Mouse (Mus musculus): ENCODE measurements around the gene Rilpl1. TPM values are rescaled to one million over a fixed set of nuclear protein-coding genes. Genes with fewer than 3 reads are reported as not detected.
A peak's percentile ranks its signal among the peaks of the same experiment; 100 is the strongest.
"Not testable (repeated sequence)": the region's sequence is repeated elsewhere in the genome, so short reads cannot be mapped to it uniquely, and the experiment has no call there.

Gene Rilpl1
- polyA plus RNA-seq, 1 experiment, result 11.7 TPM

DNA sequence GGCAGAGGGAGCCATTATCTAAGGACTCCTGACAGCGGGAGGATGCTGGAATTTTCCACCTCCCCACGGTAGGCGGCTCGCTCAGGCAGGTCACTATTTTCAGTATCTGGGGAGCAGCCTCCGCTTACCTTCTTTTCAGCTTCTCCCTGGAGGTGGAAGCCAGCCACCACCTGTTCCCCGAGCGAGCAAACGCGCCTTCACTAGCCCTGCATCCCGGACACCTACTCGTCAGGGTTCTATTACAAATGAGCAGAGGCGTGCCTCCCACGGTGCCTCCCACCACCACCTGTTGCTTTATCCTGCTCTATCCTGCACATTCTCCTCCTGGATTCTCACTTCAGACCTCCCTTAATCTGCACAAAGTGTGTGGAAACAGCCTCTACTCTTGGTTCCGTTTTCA is 27.4 kb downstream of the Rilpl1 start:
- no peak for DNase-seq (ENCODE audit: low read depth)
- TF ChIP-seq POLR2A (IDR thresholded peaks at IDR 0.05; ENCODE audit: borderline replicate concordance, extremely low read depth, insufficient read depth, insufficient read length, poor library complexity, severe bottlenecking), result no peak
- TF ChIP-seq CTCF (IDR thresholded peaks at IDR 0.05; ENCODE audit: borderline replicate concordance, extremely low read depth, insufficient read depth, insufficient read length), result no peak

- TF ChIP-seq POLR2A (IDR thresholded peaks at IDR 0.05; ENCODE audit: borderline replicate concordance, extremely low read depth, insufficient read depth, insufficient read length, poor library complexity, severe bottlenecking), result no peak
- TF ChIP-seq CTCF (IDR thresholded peaks at IDR 0.05; ENCODE audit: borderline replicate concordance, extremely low read depth, insufficient read depth, insufficient read length), result no peak
- no peak for DNase-seq (ENCODE audit: low read depth)
Measured at GRCm38 (mm10) chr5:124501541-124501940, 29.6 kb downstream of the Rilpl1 start.

- no peak for TF ChIP-seq POLR2A (IDR thresholded peaks at IDR 0.05; ENCODE audit: borderline replicate concordance, extremely low read depth, insufficient read depth, insufficient read length, poor library complexity, severe bottlenecking)
- TF ChIP-seq CTCF (IDR thresholded peaks at IDR 0.05; ENCODE audit: borderline replicate concordance, extremely low read depth, insufficient read depth, insufficient read length), result no peak
- DNase-seq (ENCODE audit: low read depth), result no peak
Measured at GRCm38 (mm10) chr5:124500573-124500972, 30.6 kb downstream of the Rilpl1 start.

- not testable (repeated sequence) for DNase-seq (ENCODE audit: low read depth)
Measured at GRCm38 (mm10) chr5:124500037-124500436, 31.2 kb downstream of the Rilpl1 start.

DNA sequence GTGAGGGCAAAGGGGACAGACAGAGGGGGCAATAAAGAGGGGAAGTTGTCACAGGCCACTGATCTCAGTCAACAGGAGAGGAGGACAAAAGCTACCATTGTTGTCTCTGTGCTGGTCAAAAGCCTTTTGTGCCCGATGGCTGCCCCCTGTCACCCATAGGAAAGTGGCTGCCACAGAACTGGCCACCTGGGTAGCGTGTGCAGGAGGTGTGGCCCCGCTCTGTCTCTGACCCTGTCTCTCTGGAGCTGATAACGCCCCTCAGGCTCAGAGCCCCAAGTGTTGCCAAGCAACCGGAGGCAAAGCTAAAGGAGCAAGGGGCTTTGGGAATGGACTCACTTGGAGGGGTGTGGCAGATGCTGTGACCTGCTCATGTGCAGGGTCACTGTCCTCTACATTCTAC is 32.2 kb downstream of the Rilpl1 start:
- TF ChIP-seq CTCF (IDR thresholded peaks at IDR 0.05; ENCODE audit: borderline replicate concordance, extremely low read depth, insufficient read depth, insufficient read length), result no peak
- TF ChIP-seq POLR2A (IDR thresholded peaks at IDR 0.05; ENCODE audit: borderline replicate concordance, extremely low read depth, insufficient read depth, insufficient read length, poor library complexity, severe bottlenecking), result no peak
- no peak for DNase-seq (ENCODE audit: low read depth)

DNA sequence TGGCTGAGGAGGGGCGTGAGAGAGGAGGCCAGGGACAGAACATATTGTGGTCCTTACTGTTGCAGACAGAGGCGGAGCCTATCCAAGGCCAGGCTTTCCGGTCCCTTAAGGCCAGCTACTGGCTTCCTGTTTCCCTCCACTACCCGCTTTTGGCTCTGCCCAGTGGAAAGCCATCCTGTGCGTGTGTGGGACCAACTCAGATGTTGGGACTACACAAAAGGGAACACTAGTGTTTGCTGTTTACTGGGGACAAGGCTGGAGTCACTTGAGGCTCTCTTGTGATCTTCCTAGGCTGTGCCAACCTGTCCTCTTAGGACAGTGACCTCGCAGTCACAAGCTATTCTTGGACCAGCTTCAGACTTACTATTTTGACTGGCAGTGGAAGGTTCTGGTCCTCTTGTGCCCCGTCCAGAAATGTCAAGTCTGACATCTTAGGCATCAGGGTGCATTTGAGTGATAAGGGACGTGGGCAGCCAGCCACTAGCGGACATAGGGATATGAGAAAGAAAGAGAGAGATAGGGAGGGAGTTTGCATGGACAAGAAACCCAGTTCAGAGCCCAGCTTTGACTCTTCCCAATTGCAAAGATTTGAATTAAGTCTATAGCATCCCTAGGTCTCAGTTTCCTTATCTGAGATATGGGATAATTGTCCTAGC is 32.8 kb downstream of the Rilpl1 start:
- TF ChIP-seq CTCF (IDR thresholded peaks at IDR 0.05; ENCODE audit: borderline replicate concordance, extremely low read depth, insufficient read depth, insufficient read length) (no peak), POLR2A (IDR thresholded peaks at IDR 0.05; ENCODE audit: borderline replicate concordance, extremely low read depth, insufficient read depth, insufficient read length, poor library complexity, severe bottlenecking) (no peak)
- no peak for DNase-seq (ENCODE audit: low read depth)

DNA sequence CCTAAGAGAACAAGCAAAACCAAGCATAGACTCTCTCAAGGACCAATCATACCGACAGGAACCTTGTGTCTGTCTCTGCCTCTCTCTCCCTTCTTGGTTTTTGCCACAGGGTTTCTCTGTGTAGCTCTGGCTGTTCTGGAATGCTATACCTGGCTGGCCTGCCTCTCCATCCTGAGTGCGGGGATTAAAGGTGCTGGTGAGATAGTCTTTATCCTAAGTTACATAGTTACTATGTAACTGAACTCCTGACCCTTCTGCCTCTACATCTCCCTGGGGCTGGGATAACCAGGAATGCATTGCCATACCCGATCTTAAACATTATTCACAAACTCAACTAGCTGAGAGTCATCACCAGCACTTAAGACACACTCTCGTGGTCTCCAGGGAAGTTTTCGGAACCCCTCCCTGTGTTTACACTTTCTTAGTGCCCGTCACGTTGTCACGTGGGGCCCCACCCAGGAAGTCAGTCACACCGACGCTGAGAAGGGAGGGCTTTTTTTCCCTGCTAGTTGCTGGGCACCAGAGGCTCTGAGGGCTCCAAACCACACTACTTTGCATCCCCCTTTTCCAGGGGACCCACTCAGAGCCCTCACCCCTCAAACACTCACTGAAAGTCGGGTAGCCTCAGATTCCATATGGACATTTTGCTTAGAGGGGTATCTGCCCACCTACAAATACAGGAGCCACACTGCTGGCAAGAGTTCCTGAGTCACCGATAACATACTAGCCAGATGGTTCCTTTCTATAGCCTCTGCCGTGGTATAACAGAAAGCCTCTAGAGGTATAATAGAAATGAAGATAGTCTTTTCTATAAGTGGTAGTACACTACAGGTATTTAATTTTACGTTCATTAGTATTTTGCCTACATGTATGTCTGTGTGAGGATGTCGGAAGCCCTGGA is 34.3 kb downstream of the Rilpl1 start:
- no peak for DNase-seq (ENCODE audit: low read depth)
- TF ChIP-seq CTCF (IDR thresholded peaks at IDR 0.05; ENCODE audit: borderline replicate concordance, extremely low read depth, insufficient read depth, insufficient read length) (no peak), POLR2A (IDR thresholded peaks at IDR 0.05; ENCODE audit: borderline replicate concordance, extremely low read depth, insufficient read depth, insufficient read length, poor library complexity, severe bottlenecking) (no peak)

DNA sequence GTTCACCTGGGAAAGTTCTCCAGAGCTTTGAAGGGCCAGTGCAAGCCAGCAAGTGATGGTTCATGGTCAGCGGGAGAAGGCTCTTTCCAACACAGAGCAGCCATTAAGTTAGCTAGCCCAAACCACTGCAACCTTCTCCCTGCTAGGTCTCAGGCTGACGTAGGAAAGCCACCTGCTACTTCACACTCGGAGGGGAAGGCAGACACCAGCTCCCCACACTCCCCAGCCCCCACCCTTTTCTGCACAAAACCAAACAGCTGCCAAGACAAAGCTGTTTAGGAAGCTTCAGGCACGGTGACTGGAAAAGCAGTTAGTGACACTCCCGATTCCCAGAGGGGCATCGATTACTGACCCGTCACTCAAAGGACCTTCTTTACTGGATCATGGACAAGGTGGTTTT is 35.6 kb downstream of the Rilpl1 start:
- peak; percentile 64 for DNase-seq (ENCODE audit: low read depth)
- TF ChIP-seq CTCF (IDR thresholded peaks at IDR 0.05; ENCODE audit: borderline replicate concordance, extremely low read depth, insufficient read depth, insufficient read length), result no peak
- TF ChIP-seq POLR2A (IDR thresholded peaks at IDR 0.05; ENCODE audit: borderline replicate concordance, extremely low read depth, insufficient read depth, insufficient read length, poor library complexity, severe bottlenecking), result no peak

DNA sequence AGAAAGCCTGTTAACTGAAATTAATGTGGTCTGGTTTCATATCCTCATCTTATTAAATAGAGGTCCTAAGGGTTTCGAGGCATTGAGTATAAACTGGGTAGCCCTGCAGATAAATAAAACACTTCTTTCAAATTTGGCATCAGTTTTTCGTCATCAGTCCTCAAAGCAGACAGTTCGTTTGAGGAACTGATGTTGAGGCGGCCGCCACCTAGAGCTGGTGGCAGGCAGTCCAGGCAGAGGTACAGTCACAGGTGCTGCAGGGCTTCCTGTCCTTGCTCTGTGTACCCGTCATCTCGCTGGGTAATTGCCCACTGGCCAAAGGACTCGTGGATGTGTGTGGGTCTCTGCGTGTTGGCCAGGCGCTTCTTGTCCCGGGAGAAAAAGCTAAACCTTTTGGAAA is 37.7 kb downstream of the Rilpl1 start:
- DNase-seq (ENCODE audit: low read depth), result no peak
- TF ChIP-seq CTCF (IDR thresholded peaks at IDR 0.05; ENCODE audit: borderline replicate concordance, extremely low read depth, insufficient read depth, insufficient read length) (no peak), POLR2A (IDR thresholded peaks at IDR 0.05; ENCODE audit: borderline replicate concordance, extremely low read depth, insufficient read depth, insufficient read length, poor library complexity, severe bottlenecking) (no peak)

- no peak for TF ChIP-seq POLR2A (IDR thresholded peaks at IDR 0.05; ENCODE audit: borderline replicate concordance, extremely low read depth, insufficient read depth, insufficient read length, poor library complexity, severe bottlenecking)
- no peak for TF ChIP-seq CTCF (IDR thresholded peaks at IDR 0.05; ENCODE audit: borderline replicate concordance, extremely low read depth, insufficient read depth, insufficient read length)
- DNase-seq (ENCODE audit: low read depth), result no peak
Measured at GRCm38 (mm10) chr5:124492618-124493017, 38.6 kb downstream of the Rilpl1 start.

DNA sequence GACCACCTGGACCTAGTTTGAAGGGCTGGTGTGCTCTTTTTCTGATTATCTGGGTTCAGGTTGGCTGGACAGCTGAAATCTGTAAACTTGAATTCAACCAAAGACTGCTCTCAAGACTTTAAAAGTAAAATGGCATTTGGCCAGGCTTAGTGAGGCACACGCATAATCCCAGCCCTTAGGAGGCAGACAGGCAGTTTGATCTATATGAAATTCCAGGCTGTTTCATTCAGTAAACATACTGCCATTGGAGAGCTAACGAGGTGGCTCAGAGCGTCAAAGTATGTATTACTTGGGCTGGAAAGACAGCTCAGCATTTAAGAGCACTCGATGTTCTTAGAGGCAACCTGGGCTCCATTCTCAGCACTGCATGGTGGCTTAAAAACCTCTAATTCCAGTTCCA is 39.5 kb downstream of the Rilpl1 start:
- no peak for TF ChIP-seq CTCF (IDR thresholded peaks at IDR 0.05; ENCODE audit: borderline replicate concordance, extremely low read depth, insufficient read depth, insufficient read length)
- no peak for TF ChIP-seq POLR2A (IDR thresholded peaks at IDR 0.05; ENCODE audit: borderline replicate concordance, extremely low read depth, insufficient read depth, insufficient read length, poor library complexity, severe bottlenecking)
- no peak for DNase-seq (ENCODE audit: low read depth)

DNA sequence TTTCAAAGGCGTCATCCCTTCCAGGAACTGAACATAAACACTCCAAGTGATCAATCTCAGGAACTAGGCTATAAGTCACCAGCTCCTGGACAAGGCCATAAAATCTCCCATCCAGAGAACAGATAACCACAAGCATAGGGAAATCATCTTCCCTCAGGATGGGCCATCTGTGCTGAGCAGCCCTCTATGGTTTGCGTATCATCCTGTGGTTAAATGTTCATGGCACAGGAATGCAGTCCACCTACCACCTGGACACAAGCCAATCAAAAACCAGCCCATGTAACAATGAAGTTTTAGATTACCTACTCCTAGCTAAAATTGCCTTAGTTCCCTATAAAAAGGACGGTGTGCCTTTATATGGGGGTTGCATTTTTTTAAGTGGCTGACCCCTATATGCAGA is 42.3 kb downstream of the Rilpl1 start:
- no peak for TF ChIP-seq POLR2A (IDR thresholded peaks at IDR 0.05; ENCODE audit: borderline replicate concordance, extremely low read depth, insufficient read depth, insufficient read length, poor library complexity, severe bottlenecking)
- no peak for TF ChIP-seq CTCF (IDR thresholded peaks at IDR 0.05; ENCODE audit: borderline replicate concordance, extremely low read depth, insufficient read depth, insufficient read length)
- DNase-seq (ENCODE audit: low read depth), result no peak
